Mouse (Mus musculus): Measurements from ENCODE around the gene Tfe3. TPM values are rescaled to one million over a fixed set of nuclear protein-coding genes. Genes with fewer than 3 reads are reported as not detected.
"Not testable (repeated sequence)": the region's sequence is repeated elsewhere in the genome, so short reads cannot be mapped to it uniquely, and the experiment has no call there.

The Tfe3 gene
- polyA plus RNA-seq, 1 experiment from 2014 or later, result 21.7 TPM

- WGBS, result 47% methylated on average over 5 of the region's 5 CpGs
- Histone ChIP-seq H3K4me1 (ENCODE audit: control insufficient read depth, insufficient read depth, low read length) (no peaks in the 10 kb centered on the region), H3K9ac (ENCODE audit: low read length) (no peak overlapping the region)
Observed at GRCm38 (mm10) chrX:7743470-7743869, 18.9 kb upstream of the Tfe3 start.

GRCm38 (mm10) chrX:7744940-7745339, 17.4 kb upstream of the Tfe3 start:
- Histone ChIP-seq H3K27me3 (ENCODE audit: control insufficient read depth, insufficient read depth, low read length) (no peaks in the 10 kb centered on the region), H3K9ac (ENCODE audit: low read length) (no peak overlapping the region)

More at GRCm38 (mm10) chrX:7743470-7743869, 18.9 kb upstream of the Tfe3 start:
- no peak overlapping the region for H3K4me2 ChIP-seq (ENCODE audit: low read depth, low read length)
- H3K4me3 ChIP-seq (replicated peaks; ENCODE audit: low read length), result no peak overlapping the region
- ATAC-seq (ENCODE audit: insufficient read depth, low FRiP score), result no peak
- H3K36me3 ChIP-seq (ENCODE audit: control insufficient read depth, insufficient read depth, low read length), result no peaks in the 10 kb centered on the region
- H3K27me3 ChIP-seq (ENCODE audit: control insufficient read depth, insufficient read depth, low read length), result no peaks in the 10 kb centered on the region
- H3K9me3 ChIP-seq (replicated peaks; ENCODE audit: control insufficient read depth, low read length), result no peaks in the 10 kb centered on the region
- H3K27ac ChIP-seq (ENCODE audit: low read length), result no peak overlapping the region

GRCm38 (mm10) chrX:7745429-7745828, 16.9 kb upstream of the Tfe3 start:
- ATAC-seq (ENCODE audit: insufficient read depth, low FRiP score), result no peak
- no peak overlapping the region for H3K27ac ChIP-seq (ENCODE audit: low read length)
- 69% methylated on average over 8 of the region's 8 CpGs for WGBS
- no peak overlapping the region for H3K4me2 ChIP-seq (ENCODE audit: low read depth, low read length)
- no peak overlapping the region for H3K9ac ChIP-seq (ENCODE audit: low read length)
- no peaks in the 10 kb centered on the region; the same call in 1 of the 2 replicates for H3K4me1 ChIP-seq (ENCODE audit: control insufficient read depth, insufficient read depth, low read length)
- H3K27me3 ChIP-seq (ENCODE audit: control insufficient read depth, insufficient read depth, low read length), result no peaks in the 10 kb centered on the region
- H3K4me3 ChIP-seq (replicated peaks; ENCODE audit: low read length), result no peak overlapping the region
- no peaks in the 10 kb centered on the region for H3K36me3 ChIP-seq (ENCODE audit: control insufficient read depth, insufficient read depth, low read length)
- no peaks in the 10 kb centered on the region for H3K9me3 ChIP-seq (replicated peaks; ENCODE audit: control insufficient read depth, low read length)

More at GRCm38 (mm10) chrX:7744940-7745339, 17.4 kb upstream of the Tfe3 start:
- no peak overlapping the region for H3K27ac ChIP-seq (ENCODE audit: low read length)
- H3K4me1 ChIP-seq (ENCODE audit: control insufficient read depth, insufficient read depth, low read length), result no peaks in the 10 kb centered on the region; the same call in 1 of the 2 replicates
- ATAC-seq (ENCODE audit: insufficient read depth, low FRiP score), result no peak
- H3K4me2 ChIP-seq (ENCODE audit: low read depth, low read length), result no peak overlapping the region
- no peaks in the 10 kb centered on the region for H3K9me3 ChIP-seq (replicated peaks; ENCODE audit: control insufficient read depth, low read length)
- WGBS, result 58% methylated on average over 1 of the region's 1 CpGs
- H3K36me3 ChIP-seq (ENCODE audit: control insufficient read depth, insufficient read depth, low read length), result no peaks in the 10 kb centered on the region
- H3K4me3 ChIP-seq (replicated peaks; ENCODE audit: low read length), result no peak overlapping the region

- H3K4me3 ChIP-seq (replicated peaks; ENCODE audit: low read length), result peak within 1 kb of the TSS; percentile 60
- no peak within 1 kb of the TSS for H3K27ac ChIP-seq (ENCODE audit: low read length)
- peak within 1 kb of the TSS; percentile 51 for H3K4me2 ChIP-seq (ENCODE audit: low read depth, low read length)
- H3K4me1 ChIP-seq (ENCODE audit: control insufficient read depth, insufficient read depth, low read length), result no peaks in the 10 kb centered on the region; the same call in 1 of the 2 replicates
- no peaks in the 10 kb centered on the region for H3K36me3 ChIP-seq (ENCODE audit: control insufficient read depth, insufficient read depth, low read length)
- no peaks in the 10 kb centered on the region for H3K27me3 ChIP-seq (ENCODE audit: control insufficient read depth, insufficient read depth, low read length)
- peak within 1 kb of the TSS; percentile 74 for H3K9ac ChIP-seq (ENCODE audit: low read length)
- WGBS, result 13% methylated on average over 44 of the region's 56 CpGs
- ATAC-seq (ENCODE audit: insufficient read depth, low FRiP score), result peak; percentile 83; the same call in 1 of the 2 replicates
- H3K9me3 ChIP-seq (replicated peaks; ENCODE audit: control insufficient read depth, low read length), result no peaks in the 10 kb centered on the region
Observed at GRCm38 (mm10) chrX:7750432-7751116, 11.8 kb upstream of the Tfe3 start, which contains the start of gene Ccdc120. TSS of gene Ccdc120 (minus strand) at chrX:7750905.

- H3K27ac ChIP-seq (ENCODE audit: low read length); H3K4me1 ChIP-seq (ENCODE audit: control insufficient read depth, insufficient read depth, low read length); H3K36me3 ChIP-seq (ENCODE audit: control insufficient read depth, insufficient read depth, low read length); H3K4me2 ChIP-seq (ENCODE audit: low read depth, low read length); H3K9ac ChIP-seq (ENCODE audit: low read length); H3K4me3 ChIP-seq (replicated peaks; ENCODE audit: low read length); H3K9me3 ChIP-seq (replicated peaks; ENCODE audit: control insufficient read depth, low read length); H3K27me3 ChIP-seq (ENCODE audit: control insufficient read depth, insufficient read depth, low read length); ATAC-seq (ENCODE audit: insufficient read depth, low FRiP score): not testable (repeated sequence)
- 22% methylated on average over 3 of the region's 3 CpGs for WGBS
Observed at GRCm38 (mm10) chrX:7753627-7754026, 8.7 kb upstream of the Tfe3 start.

- peak overlapping the region; percentile 73 for H3K27ac ChIP-seq (ENCODE audit: low read length)
- ATAC-seq (ENCODE audit: insufficient read depth, low FRiP score), result peak; percentile 5; the same call in 1 of the 2 replicates
- 6% methylated on average over 21 of the region's 21 CpGs for WGBS
Observed at GRCm38 (mm10) chrX:7762921-7763197, 499 bp downstream of the Tfe3 start.

GRCm38 (mm10) chrX:7763631-7764393, 1.5 kb downstream of the Tfe3 start:
- peak overlapping the region; percentile 73; the same call in 1 of the 2 replicates for H3K27ac ChIP-seq (ENCODE audit: low read length)
- no peaks in the 10 kb centered on the region for H3K9me3 ChIP-seq (replicated peaks; ENCODE audit: control insufficient read depth, low read length)
- H3K4me2 ChIP-seq (ENCODE audit: low read depth, low read length), result peak overlapping the region; percentile 61
- H3K4me3 ChIP-seq (replicated peaks; ENCODE audit: low read length), result peak overlapping the region; percentile 70
- H3K4me1 ChIP-seq (ENCODE audit: control insufficient read depth, insufficient read depth, low read length), result peaks cover 19% of the 10 kb centered on the region; the same call in 1 of the 2 replicates
- no peak for ATAC-seq (ENCODE audit: insufficient read depth, low FRiP score)
- WGBS, result 13% methylated on average over 22 of the region's 22 CpGs
- peak overlapping the region; percentile 81 for H3K9ac ChIP-seq (ENCODE audit: low read length)
- peaks cover 5% of the 10 kb centered on the region; the same call in 1 of the 2 replicates for H3K36me3 ChIP-seq (ENCODE audit: control insufficient read depth, insufficient read depth, low read length)
- no peaks in the 10 kb centered on the region for H3K27me3 ChIP-seq (ENCODE audit: control insufficient read depth, insufficient read depth, low read length)

More at GRCm38 (mm10) chrX:7762921-7763197, 499 bp downstream of the Tfe3 start:
- Histone ChIP-seq H3K36me3 (ENCODE audit: control insufficient read depth, insufficient read depth, low read length) (peaks cover 5% of the 10 kb centered on the region; the same call in 1 of the 2 replicates), H3K4me2 (ENCODE audit: low read depth, low read length) (peak overlapping the region; percentile 61), H3K9ac (ENCODE audit: low read length) (peak overlapping the region; percentile 81), H3K27me3 (ENCODE audit: control insufficient read depth, insufficient read depth, low read length) (no peaks in the 10 kb centered on the region), H3K4me1 (ENCODE audit: control insufficient read depth, insufficient read depth, low read length) (peaks cover 19% of the 10 kb centered on the region; the same call in 1 of the 2 replicates), H3K9me3 (replicated peaks; ENCODE audit: control insufficient read depth, low read length) (no peaks in the 10 kb centered on the region), H3K4me3 (replicated peaks; ENCODE audit: low read length) (peak overlapping the region; percentile 70)

GRCm38 (mm10) chrX:7764657-7765280, 2.4 kb downstream of the Tfe3 start:
- peak overlapping the region; percentile 61 for H3K4me2 ChIP-seq (ENCODE audit: low read depth, low read length)
- 0 out of 2 replicates have a peak overlapping the region, but pooled peaks have one; percentile 66 for H3K27ac ChIP-seq (ENCODE audit: low read length)
- H3K4me3 ChIP-seq (replicated peaks; ENCODE audit: low read length), result peak overlapping the region; percentile 70
- no peak for ATAC-seq (ENCODE audit: insufficient read depth, low FRiP score)
- WGBS, result 21% methylated on average over 9 of the region's 9 CpGs
- H3K9me3 ChIP-seq (replicated peaks; ENCODE audit: control insufficient read depth, low read length), result no peaks in the 10 kb centered on the region
- H3K27me3 ChIP-seq (ENCODE audit: control insufficient read depth, insufficient read depth, low read length), result no peaks in the 10 kb centered on the region
- H3K9ac ChIP-seq (ENCODE audit: low read length), result peak overlapping the region; percentile 81
- peaks cover 19% of the 10 kb centered on the region; the same call in 1 of the 2 replicates for H3K4me1 ChIP-seq (ENCODE audit: control insufficient read depth, insufficient read depth, low read length)
- peaks cover 5% of the 10 kb centered on the region; the same call in 1 of the 2 replicates for H3K36me3 ChIP-seq (ENCODE audit: control insufficient read depth, insufficient read depth, low read length)

Data from stomach, embryonic 16.5 days (tissue).